Mouse (Mus musculus) heart, embryonic 14.5 days (tissue): Measurements from ENCODE around the gene Urgcp. TPM values are rescaled to one million over a fixed set of nuclear protein-coding genes. Genes with fewer than 3 reads are reported as not detected.
"Not testable (repeated sequence)": the region's sequence is repeated elsewhere in the genome, so short reads cannot be mapped to it uniquely, and the experiment has no call there.

Experiments
- ATAC-seq: fragments of 200-750 bp; cut with Nextera tagmentation; 2 replicates; pipeline ENCODE4 v1.8.0; 2017; ENCODE audit warnings: low read depth, moderate TSS enrichment; ENCODE audit not compliant: insufficient number of reproducible peaks, insufficient read depth, low FRiP score
- H3K27ac ChIP-seq, 2 experiments: fragments of 200-500 bp in 1 of 2; fragments of 300-500 bp in 1 of 2; sonication (generic) in 1 of 2; replicated peaks in 1 of 2; 2 replicates each; pipeline ENCODE4 v1.5.1; 2012 to 2014; ENCODE audit warnings: low read depth in 2 of 2, low read length in 2 of 2, control low read depth in 1 of 2, mild to moderate bottlenecking in 1 of 2, mixed read lengths in 1 of 2; ENCODE audit not compliant: control insufficient read depth in 1 of 2, insufficient read depth in 1 of 2
- H3K27me3 ChIP-seq: fragments of 300-500 bp; sonication (generic); 2 replicates; pipeline ENCODE4 v1.6.1; 2014; ENCODE audit warnings: mild to moderate bottlenecking, low read length, control low read depth; ENCODE audit not compliant: control insufficient read depth, insufficient read depth
- H3K36me3 ChIP-seq: fragments of 300-500 bp; sonication (generic); 2 replicates; pipeline ENCODE4 v1.6.1; 2014; ENCODE audit warnings: mild to moderate bottlenecking, control low read depth, low read length, mixed read lengths; ENCODE audit not compliant: control insufficient read depth, insufficient read depth
- H3K4me1 ChIP-seq, 2 experiments: fragments of 200-500 bp in 1 of 2; fragments of 300-500 bp in 1 of 2; sonication (generic) in 1 of 2; 2 replicates each; pipeline ENCODE4 v1.6.1; 2012 to 2014; ENCODE audit warnings: low read length in 2 of 2, control low read depth in 1 of 2, mixed read lengths in 1 of 2; ENCODE audit not compliant: control insufficient read depth in 2 of 2, insufficient read depth in 2 of 2
- H3K4me2 ChIP-seq: fragments of 300-500 bp; sonication (generic); 2 replicates; pipeline ENCODE4 v1.6.1; 2014; ENCODE audit warnings: mild to moderate bottlenecking, low read length
- H3K4me3 ChIP-seq, 2 experiments: fragments of 200-500 bp in 1 of 2; fragments of 300-500 bp in 1 of 2; sonication (generic) in 1 of 2; 2 replicates each; pipeline ENCODE4 v1.5.1; 2012 to 2014; ENCODE audit warnings: low read length in 2 of 2, mild to moderate bottlenecking in 2 of 2, control low read depth in 1 of 2, low read depth in 1 of 2, moderate library complexity in 1 of 2; ENCODE audit not compliant: control insufficient read depth in 1 of 2, insufficient read depth in 1 of 2
- H3K9ac ChIP-seq: fragments of 300-500 bp; sonication (generic); 2 replicates; pipeline ENCODE4 v1.6.1; 2014; ENCODE audit warnings: mild to moderate bottlenecking, low read length
- H3K9me3 ChIP-seq: fragments of 300-500 bp; sonication (generic); 2 replicates; pipeline ENCODE4 v1.6.1; 2016; ENCODE audit warnings: low read length, control low read depth; ENCODE audit not compliant: control insufficient read depth
- WGBS: fragments of 180-500 bp; shearing (Covaris S2); extraction: QIAGEN DNeasy Blood & Tissue Kit; methylation state at CpG from one replicate; pipeline ENCODE4 v1.1.7; 2014; 5-methylcytosine and 5-hydroxymethylcytosine counted together
- polyA plus RNA-seq: library from polyadenylated mRNA; unstranded; fragments of >200 nt; fragmentation: Nextera tagmentation; extraction: Ambion mirVana; gene quantifications from 2 replicates; pipeline ENCODE4 v1.2.1, GENCODE M21; 2014

Gene Urgcp
- 19.9 and 22.1 TPM in 2 replicates for polyA plus RNA-seq

- Histone ChIP-seq H3K9ac (peak within 1 kb of the TSS; percentile 95), H3K27me3 (no peaks in the 10 kb centered on the region), H3K4me1 (peaks cover 2 to 11% of the 10 kb centered on the region in 2 experiments; a peak in 3 of 4 replicates), H3K27ac (peak within 1 kb of the TSS; percentile 96 to 98), H3K36me3 (0 out of 2 replicates have a peak, but pooled peaks cover 6% of the 10 kb centered on the region), H3K4me2 (peak within 1 kb of the TSS; percentile 69), H3K4me3 (peak within 1 kb of the TSS; percentile 77 to 79), H3K9me3 (no peaks in the 10 kb centered on the region)
- ATAC-seq: peak; percentile 98
- WGBS: under 1% methylated on average over 68 of the region's 68 CpGs
Measured at GRCm38 (mm10) chr11:5761820-5762632, at the start of gene Urgcp. TSS of gene Urgcp (minus strand) at chr11:5762376.

- 93% methylated on average over 4 of the region's 4 CpGs for WGBS
- not testable (repeated sequence) for H3K4me3 ChIP-seq, H3K4me1 ChIP-seq, H3K27ac ChIP-seq, H3K27me3 ChIP-seq, ATAC-seq, H3K9me3 ChIP-seq, H3K36me3 ChIP-seq, H3K4me2 ChIP-seq, H3K9ac ChIP-seq
Measured at GRCm38 (mm10) chr11:5809487-5809886, 47.3 kb upstream of the Urgcp start.

DNA sequence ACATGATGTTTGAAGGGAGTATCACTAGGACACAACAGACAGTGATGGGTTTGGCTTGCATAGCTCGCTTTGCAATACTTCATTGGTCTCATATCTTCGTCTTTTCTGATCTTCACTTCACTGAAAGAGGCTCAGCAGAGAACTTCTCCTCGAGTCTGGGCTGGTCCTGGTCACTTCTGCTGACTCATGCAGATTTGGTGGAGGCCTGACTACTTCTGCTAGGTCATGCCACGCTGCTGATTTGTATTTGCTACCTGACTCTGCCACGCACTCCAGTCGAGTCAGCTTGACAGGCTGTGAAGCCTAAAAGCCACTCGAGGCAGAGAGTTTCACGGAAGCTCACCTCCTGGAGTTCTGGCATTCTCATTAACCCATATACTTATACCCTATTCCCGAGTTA, 45.8 kb upstream of the Urgcp start:
- H3K36me3 ChIP-seq: no peaks in the 10 kb centered on the region
- WGBS: 83% methylated on average over 9 of the region's 9 CpGs
- no peak for ATAC-seq

DNA sequence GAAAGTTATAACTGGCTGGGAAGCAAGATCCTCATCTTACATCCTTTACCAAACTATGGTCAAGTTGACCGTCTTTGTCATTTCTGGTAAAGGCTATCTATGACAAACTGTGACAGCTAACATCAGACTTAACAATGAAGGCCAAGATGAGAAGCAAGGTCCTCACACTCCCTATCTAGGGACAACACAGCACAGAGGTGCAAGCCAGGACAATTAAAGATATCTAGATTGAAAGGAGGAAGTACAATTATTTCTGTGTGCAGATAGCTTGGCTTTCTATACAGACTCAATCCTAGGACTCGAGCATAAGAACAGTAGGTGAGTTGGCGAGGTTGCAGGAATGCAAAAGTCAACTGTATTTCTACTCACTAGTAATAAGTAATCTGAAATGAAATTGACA, 43.5 kb upstream of the Urgcp start:
- Histone ChIP-seq H3K27ac (no peak overlapping the region), H3K4me3 (no peak overlapping the region), H3K9ac (no peak overlapping the region), H3K27me3 (no peaks in the 10 kb centered on the region), H3K4me2 (no peak overlapping the region), H3K9me3 (no peaks in the 10 kb centered on the region), H3K36me3 (peaks cover 12% of the 10 kb centered on the region), H3K4me1 (peaks cover 8 to 19% of the 10 kb centered on the region in 2 experiments; a peak in 3 of 4 replicates)
- WGBS: 77% methylated on average over 3 of the region's 3 CpGs
- no peak for ATAC-seq

More for the DNA sequence above, 45.8 kb upstream of the Urgcp start:
- H3K4me3 ChIP-seq: no peak overlapping the region
- no peaks in the 10 kb centered on the region for H3K9me3 ChIP-seq
- peaks cover 4 to 9% of the 10 kb centered on the region in 2 experiments; a peak in 3 of 4 replicates for H3K4me1 ChIP-seq
- no peak overlapping the region for H3K9ac ChIP-seq
- H3K27ac ChIP-seq: no peak overlapping the region
- H3K4me2 ChIP-seq: no peak overlapping the region
- H3K27me3 ChIP-seq: no peaks in the 10 kb centered on the region

DNA sequence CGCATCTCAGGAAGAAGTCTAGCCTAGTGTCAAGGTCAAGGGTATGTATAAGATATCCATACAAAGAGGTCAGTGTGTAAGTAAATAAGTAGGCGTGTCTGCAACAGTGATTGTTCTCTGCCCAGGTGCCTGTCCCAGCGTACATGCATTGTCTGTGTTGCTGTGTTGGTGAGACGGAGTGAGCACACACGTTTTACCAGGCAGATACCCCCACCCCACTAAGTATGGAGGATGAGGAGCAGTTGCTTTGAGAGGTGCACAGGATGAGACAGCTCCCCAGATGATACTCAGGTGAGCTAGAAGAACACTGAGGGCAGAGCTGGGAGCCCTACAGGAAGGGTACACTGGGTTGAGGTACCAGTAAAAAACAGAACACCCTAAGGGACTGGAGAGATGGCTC, 42.0 kb upstream of the Urgcp start:
- Histone ChIP-seq H3K27ac (peak overlapping the region; percentile 66 to 70), H3K4me3 (no peak overlapping the region), H3K4me1 (peaks cover 10 to 27% of the 10 kb centered on the region in 2 experiments; a peak in 3 of 4 replicates), H3K9me3 (no peaks in the 10 kb centered on the region), H3K9ac (peak overlapping the region; percentile 5; the same call in 1 of the 2 replicates), H3K36me3 (peaks cover 27% of the 10 kb centered on the region), H3K27me3 (no peaks in the 10 kb centered on the region), H3K4me2 (peak overlapping the region; percentile 70)
- no peak for ATAC-seq
- 44% methylated on average over 5 of the region's 5 CpGs for WGBS

GRCm38 (mm10) chr11:5803551-5803981, 41.4 kb upstream of the Urgcp start, which contains the start of gene Pgam2:
TSS of gene Pgam2 (minus strand) at chr11:5803733.
- H3K9ac ChIP-seq: peak within 1 kb of the TSS; percentile 83
- H3K27ac ChIP-seq: peak within 1 kb of the TSS; percentile 83 to 92
- WGBS: 20% methylated on average over 8 of the region's 8 CpGs

GRCm38 (mm10) chr11:5802457-5803217, 40.5 kb upstream of the Urgcp start:
- no peaks in the 10 kb centered on the region for H3K27me3 ChIP-seq
- H3K9me3 ChIP-seq: no peaks in the 10 kb centered on the region
- peak overlapping the region; percentile 83 to 92 for H3K27ac ChIP-seq
- no peak for ATAC-seq
- peaks cover 42% of the 10 kb centered on the region for H3K36me3 ChIP-seq
- peak overlapping the region; percentile 70 for H3K4me2 ChIP-seq
- peaks cover 10 to 27% of the 10 kb centered on the region in 2 experiments; a peak in 3 of 4 replicates for H3K4me1 ChIP-seq
- H3K4me3 ChIP-seq: peak overlapping the region; percentile 60 to 72
- 35% methylated on average over 8 of the region's 8 CpGs for WGBS
- H3K9ac ChIP-seq: peak overlapping the region; percentile 83

More at GRCm38 (mm10) chr11:5803551-5803981, 41.4 kb upstream of the Urgcp start, which contains the start of gene Pgam2:
- Histone ChIP-seq H3K9me3 (no peaks in the 10 kb centered on the region), H3K4me2 (peak within 1 kb of the TSS; percentile 70), H3K4me3 (peak within 1 kb of the TSS; percentile 60 to 72), H3K4me1 (peaks cover 10 to 27% of the 10 kb centered on the region in 2 experiments; a peak in 3 of 4 replicates), H3K36me3 (peaks cover 33% of the 10 kb centered on the region), H3K27me3 (no peaks in the 10 kb centered on the region)
- ATAC-seq: peak; percentile 80
